Mouse (Mus musculus) small intestine, adult 2 months (tissue): ENCODE data around the gene Ptpn11.

Experiments used
- CTCF ChIP-seq: fragments of 200-500 bp; IDR thresholded peaks from 2 replicates; pipeline ENCODE4 v1.5.1; 2012; ENCODE audit warnings: low read depth, mild to moderate bottlenecking, control low read depth, inconsistent platforms, low read length, moderate library complexity, mixed read lengths; ENCODE audit not compliant: insufficient replicate concordance, insufficient read length; ENCODE audit errors: extremely low read depth
- POLR2A ChIP-seq: fragments of 200-500 bp; IDR thresholded peaks from 2 replicates; pipeline ENCODE4 v1.6.1; 2012; ENCODE audit warnings: low read depth, mild to moderate bottlenecking, control low read depth, inconsistent platforms, low read length, moderate library complexity

GRCm38 (mm10) chr5:121221328-121221850 is 30.2 kb upstream of the Ptpn11 start:
- no peak for TF ChIP-seq CTCF
- no peak for TF ChIP-seq POLR2A
